Mouse (Mus musculus): ENCODE measurements around the gene Slc9a8. TPM values are rescaled to one million over a fixed set of nuclear protein-coding genes. Genes with fewer than 3 reads are reported as not detected.

Slc9a8 gene
- total and polyA plus RNA-seq, 2 experiments, result 14.9 to 34.2 TPM

DNA sequence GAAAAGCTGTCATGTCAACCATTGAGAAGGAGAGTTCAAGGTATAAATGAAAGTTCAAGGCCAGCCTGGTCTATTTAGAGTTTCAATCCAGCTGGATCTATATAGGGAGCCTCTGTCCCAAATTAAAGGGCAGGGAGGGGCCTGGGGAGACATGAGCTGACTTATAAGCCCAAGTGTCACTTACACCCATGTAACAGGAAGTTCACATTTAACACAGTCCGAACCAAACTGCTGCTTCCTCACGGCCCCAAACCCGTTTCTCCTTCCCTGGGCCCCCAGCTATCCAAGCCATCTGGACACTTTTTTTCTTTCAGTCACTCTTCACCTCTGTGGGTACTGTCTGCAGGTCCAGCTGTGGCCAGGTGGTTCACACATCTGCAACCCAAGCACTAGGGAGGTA lies 43.8 kb upstream of the Slc9a8 start:
- no peaks in the 10 kb centered on the region for H3K27me3 ChIP-seq (ENCODE audit: control insufficient read depth, insufficient read depth, low read length)
- WGBS, result 75% methylated on average over 3 of the region's 3 CpGs
- H3K27ac ChIP-seq (replicated peaks; ENCODE audit: insufficient read depth, low read depth, low read length), result no peak overlapping the region
- DNase-seq (ENCODE audit: extremely low read depth, low read depth, low spot score), result no peak
- no peak overlapping the region for H3K4me3 ChIP-seq (ENCODE audit: insufficient read depth, low read depth, low read length)
- H3K79me2 ChIP-seq (ENCODE audit: control insufficient read depth, insufficient read depth, low read length), result no peaks in the 10 kb centered on the region
- TF ChIP-seq CTCF (IDR thresholded peaks at IDR 0.05; ENCODE audit: low read depth, low read length) (no peak), POLR2A (IDR thresholded peaks at IDR 0.05; ENCODE audit: extremely low read depth, insufficient read depth, low read length) (no peak)
- peaks cover 12% of the 10 kb centered on the region for H3K4me1 ChIP-seq (ENCODE audit: control insufficient read depth, insufficient read depth, low read length)
- H3K9ac ChIP-seq (ENCODE audit: low read depth, low read length), result no peak overlapping the region
- H3K36me3 ChIP-seq (ENCODE audit: control insufficient read depth, insufficient read depth, low read length), result no peaks in the 10 kb centered on the region

DNA sequence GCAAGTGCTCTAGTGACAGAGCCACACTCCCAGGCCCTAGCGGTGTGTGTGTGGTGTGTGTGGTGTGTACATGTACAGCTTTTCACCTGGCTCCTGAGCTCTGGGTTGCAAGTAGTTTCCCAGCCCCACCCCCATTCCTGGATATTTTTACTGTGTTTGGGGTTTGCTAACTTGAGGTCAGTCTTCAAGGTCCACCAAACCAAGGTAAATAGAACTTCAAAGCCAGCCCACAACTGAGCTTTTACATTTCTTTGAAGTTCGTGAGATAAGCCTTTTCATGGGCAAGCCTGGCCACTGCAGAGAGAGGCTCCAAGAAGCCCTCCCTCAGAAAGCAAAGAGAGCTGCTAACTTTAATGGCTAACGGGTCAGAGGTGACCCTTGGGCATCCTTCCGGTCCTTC lies 42.5 kb upstream of the Slc9a8 start:
- no peak overlapping the region for H3K27ac ChIP-seq (replicated peaks; ENCODE audit: insufficient read depth, low read depth, low read length)
- peaks cover 12% of the 10 kb centered on the region for H3K4me1 ChIP-seq (ENCODE audit: control insufficient read depth, insufficient read depth, low read length)
- no peaks in the 10 kb centered on the region for H3K27me3 ChIP-seq (ENCODE audit: control insufficient read depth, insufficient read depth, low read length)
- H3K36me3 ChIP-seq (ENCODE audit: control insufficient read depth, insufficient read depth, low read length), result no peaks in the 10 kb centered on the region
- H3K79me2 ChIP-seq (ENCODE audit: control insufficient read depth, insufficient read depth, low read length), result no peaks in the 10 kb centered on the region
- WGBS, result 86% methylated on average over 4 of the region's 4 CpGs
- no peak overlapping the region for H3K9ac ChIP-seq (ENCODE audit: low read depth, low read length)
- no peak for TF ChIP-seq POLR2A (IDR thresholded peaks at IDR 0.05; ENCODE audit: extremely low read depth, insufficient read depth, low read length)
- TF ChIP-seq CTCF (IDR thresholded peaks at IDR 0.05; ENCODE audit: low read depth, low read length), result no peak
- no peak for DNase-seq (ENCODE audit: extremely low read depth, low read depth, low spot score)
- no peak overlapping the region for H3K4me3 ChIP-seq (ENCODE audit: insufficient read depth, low read depth, low read length)

DNA sequence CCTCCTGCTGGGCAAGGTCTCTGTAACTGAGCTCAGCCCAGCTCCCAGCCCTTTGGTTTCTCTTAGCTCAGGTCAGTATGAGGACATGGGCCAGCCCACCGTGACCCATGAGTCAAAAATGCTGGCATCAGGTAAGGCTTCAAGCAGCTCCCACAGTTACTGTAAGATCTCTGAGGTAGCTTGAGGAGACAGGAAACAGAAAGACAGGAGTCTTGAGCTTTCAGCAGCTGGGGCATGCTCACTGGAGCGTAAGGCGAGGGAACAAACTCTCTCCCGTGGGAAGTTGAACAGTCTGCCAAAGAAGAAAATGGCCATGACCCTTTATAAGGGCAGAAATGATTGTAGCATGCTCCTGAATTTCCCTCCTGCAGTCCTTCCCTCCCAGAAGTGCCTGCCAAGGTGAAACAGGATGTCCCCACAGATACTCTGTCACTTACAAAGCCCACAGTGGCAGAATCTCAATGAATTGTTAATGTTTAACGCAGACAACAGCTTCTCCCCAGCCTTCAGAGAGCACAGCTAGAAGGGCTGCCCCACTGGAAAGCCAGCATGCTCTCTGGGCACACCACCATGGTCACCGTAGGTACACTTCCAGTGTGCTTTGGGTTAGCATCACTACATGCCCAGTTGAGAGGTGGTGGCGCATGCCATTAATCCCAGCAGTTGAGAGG lies 40.8 kb upstream of the Slc9a8 start:
- Histone ChIP-seq H3K27me3 (ENCODE audit: control insufficient read depth, insufficient read depth, low read length) (no peaks in the 10 kb centered on the region), H3K4me3 (ENCODE audit: insufficient read depth, low read depth, low read length) (no peak overlapping the region), H3K27ac (replicated peaks; ENCODE audit: insufficient read depth, low read depth, low read length) (peak overlapping the region; percentile 27), H3K9ac (ENCODE audit: low read depth, low read length) (no peak overlapping the region), H3K36me3 (ENCODE audit: control insufficient read depth, insufficient read depth, low read length) (no peaks in the 10 kb centered on the region), H3K79me2 (ENCODE audit: control insufficient read depth, insufficient read depth, low read length) (no peaks in the 10 kb centered on the region), H3K4me1 (ENCODE audit: control insufficient read depth, insufficient read depth, low read length) (peaks cover 12% of the 10 kb centered on the region)
- peak; percentile 89 for DNase-seq (ENCODE audit: extremely low read depth, low read depth, low spot score)
- whole genome bisulfite sequencing, result 19% methylated on average over 7 of the region's 7 CpGs
- TF ChIP-seq CTCF (IDR thresholded peaks at IDR 0.05; ENCODE audit: low read depth, low read length), result no peak
- TF ChIP-seq POLR2A (IDR thresholded peaks at IDR 0.05; ENCODE audit: extremely low read depth, insufficient read depth, low read length), result no peak

DNA sequence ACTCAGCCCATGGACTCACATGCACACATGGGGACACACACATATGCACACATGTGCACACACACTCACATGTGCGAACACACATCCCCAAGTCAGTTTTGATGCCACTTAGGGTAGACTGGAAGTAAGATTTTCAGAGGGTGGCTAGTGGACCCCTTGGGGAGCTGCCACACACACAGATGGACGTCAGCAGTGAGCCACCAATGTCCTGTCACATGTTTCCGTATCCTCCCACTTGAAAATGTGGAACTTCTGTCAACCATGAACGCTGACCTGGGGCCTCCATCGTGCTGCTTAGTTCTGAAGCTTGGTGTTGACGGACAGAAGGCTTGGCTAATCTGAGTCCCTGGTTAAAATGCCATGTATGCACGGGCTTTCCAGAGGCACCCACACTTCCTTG lies 39.9 kb upstream of the Slc9a8 start:
- WGBS, result 89% methylated on average over 7 of the region's 7 CpGs
- Histone ChIP-seq H3K79me2 (ENCODE audit: control insufficient read depth, insufficient read depth, low read length) (no peaks in the 10 kb centered on the region), H3K9ac (ENCODE audit: low read depth, low read length) (no peak overlapping the region), H3K36me3 (ENCODE audit: control insufficient read depth, insufficient read depth, low read length) (no peaks in the 10 kb centered on the region), H3K4me3 (ENCODE audit: insufficient read depth, low read depth, low read length) (no peak overlapping the region), H3K27ac (replicated peaks; ENCODE audit: insufficient read depth, low read depth, low read length) (no peak overlapping the region), H3K27me3 (ENCODE audit: control insufficient read depth, insufficient read depth, low read length) (no peaks in the 10 kb centered on the region), H3K4me1 (ENCODE audit: control insufficient read depth, insufficient read depth, low read length) (peaks cover 12% of the 10 kb centered on the region)
- TF ChIP-seq POLR2A (IDR thresholded peaks at IDR 0.05; ENCODE audit: extremely low read depth, insufficient read depth, low read length) (no peak), CTCF (IDR thresholded peaks at IDR 0.05; ENCODE audit: low read depth, low read length) (no peak)
- DNase-seq (ENCODE audit: extremely low read depth, low read depth, low spot score), result no peak

DNA sequence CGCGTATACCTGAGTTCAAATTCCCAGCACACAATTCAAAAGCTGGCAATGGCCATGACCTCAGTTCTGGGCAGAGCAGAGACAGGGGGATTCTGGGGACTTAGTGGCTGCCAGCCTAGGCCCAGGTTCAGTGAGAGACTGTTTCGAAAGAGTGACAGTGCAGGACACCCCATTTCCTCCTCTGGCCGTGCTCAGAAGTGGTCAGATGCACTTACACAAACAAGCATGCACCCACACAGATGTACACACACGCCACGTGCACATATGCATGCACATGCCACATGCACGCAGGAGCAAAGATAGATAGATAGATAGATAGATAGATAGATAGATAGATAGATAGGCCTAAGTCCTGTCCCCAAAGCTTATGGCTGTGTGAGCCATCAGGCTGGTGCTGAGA lies 39.1 kb upstream of the Slc9a8 start:
- H3K9ac ChIP-seq (ENCODE audit: low read depth, low read length), result no peak overlapping the region
- H3K79me2 ChIP-seq (ENCODE audit: control insufficient read depth, insufficient read depth, low read length), result no peaks in the 10 kb centered on the region
- WGBS, result 89% methylated on average over 7 of the region's 7 CpGs
- no peak overlapping the region for H3K27ac ChIP-seq (replicated peaks; ENCODE audit: insufficient read depth, low read depth, low read length)
- H3K4me1 ChIP-seq (ENCODE audit: control insufficient read depth, insufficient read depth, low read length), result peaks cover 12% of the 10 kb centered on the region
- no peak for DNase-seq (ENCODE audit: extremely low read depth, low read depth, low spot score)
- no peak overlapping the region for H3K4me3 ChIP-seq (ENCODE audit: insufficient read depth, low read depth, low read length)
- H3K27me3 ChIP-seq (ENCODE audit: control insufficient read depth, insufficient read depth, low read length), result no peaks in the 10 kb centered on the region
- no peaks in the 10 kb centered on the region for H3K36me3 ChIP-seq (ENCODE audit: control insufficient read depth, insufficient read depth, low read length)
- no peak for TF ChIP-seq POLR2A (IDR thresholded peaks at IDR 0.05; ENCODE audit: extremely low read depth, insufficient read depth, low read length)
- no peak for TF ChIP-seq CTCF (IDR thresholded peaks at IDR 0.05; ENCODE audit: low read depth, low read length)

- Histone ChIP-seq H3K27ac (replicated peaks; ENCODE audit: insufficient read depth, low read depth, low read length) (no peak overlapping the region), H3K4me1 (ENCODE audit: control insufficient read depth, insufficient read depth, low read length) (peaks cover 12% of the 10 kb centered on the region), H3K36me3 (ENCODE audit: control insufficient read depth, insufficient read depth, low read length) (no peaks in the 10 kb centered on the region), H3K4me3 (ENCODE audit: insufficient read depth, low read depth, low read length) (no peak overlapping the region), H3K9ac (ENCODE audit: low read depth, low read length) (no peak overlapping the region), H3K79me2 (ENCODE audit: control insufficient read depth, insufficient read depth, low read length) (no peaks in the 10 kb centered on the region), H3K27me3 (ENCODE audit: control insufficient read depth, insufficient read depth, low read length) (no peaks in the 10 kb centered on the region)
- DNase-seq (ENCODE audit: extremely low read depth, low read depth, low spot score), result no peak
- TF ChIP-seq POLR2A (IDR thresholded peaks at IDR 0.05; ENCODE audit: extremely low read depth, insufficient read depth, low read length) (no peak), CTCF (IDR thresholded peaks at IDR 0.05; ENCODE audit: low read depth, low read length) (no peak)
- WGBS, result 78% methylated on average over 13 of the region's 13 CpGs
These were observed 37.8 kb upstream of the Slc9a8 start for GRCm38 (mm10) chr2:167383666-167384083.

Data from liver, adult 2 months (tissue).